Mouse (Mus musculus) frontal cortex, postnatal 14 days (tissue): ENCODE measurements at regions not wholly inside any gene's neighbourhood (a gene's known extent, or its start where the extent isn't known, plus 50 kb on each side); places are given as distances from the start of the nearest gene placed in this dataset.

ENCODE experiments used
- DNase-seq, 2 experiments: peaks; one replicate each; pipeline ENCODE4 v3.0.0; 2022; ENCODE audit warnings: low spot score in 2 of 2

DNA sequence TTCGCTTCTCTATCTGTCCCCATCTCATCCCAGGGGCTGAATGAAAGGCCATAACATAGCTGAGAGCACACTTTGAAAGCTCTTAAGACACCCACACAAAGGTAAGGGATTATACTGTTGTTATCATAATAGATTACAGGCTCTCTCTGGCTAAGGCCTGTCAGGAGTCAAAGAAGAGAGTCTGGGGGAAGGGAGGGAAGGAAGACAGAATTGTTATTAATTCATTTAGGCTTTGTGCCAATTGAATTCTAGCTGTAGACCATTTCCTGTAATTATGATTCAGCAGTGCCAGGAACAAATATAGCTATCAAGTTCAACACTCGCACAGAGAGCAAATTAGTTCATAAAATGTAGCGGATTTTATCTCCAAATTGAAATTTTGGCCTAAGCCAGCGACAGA is 369.3 kb upstream of the Gm10306 start:
- no peak for DNase-seq

GRCm38 (mm10) chr4:94188354-94188753 is 368.0 kb upstream of the Gm10306 start:
- DNase-seq = no peak

DNA sequence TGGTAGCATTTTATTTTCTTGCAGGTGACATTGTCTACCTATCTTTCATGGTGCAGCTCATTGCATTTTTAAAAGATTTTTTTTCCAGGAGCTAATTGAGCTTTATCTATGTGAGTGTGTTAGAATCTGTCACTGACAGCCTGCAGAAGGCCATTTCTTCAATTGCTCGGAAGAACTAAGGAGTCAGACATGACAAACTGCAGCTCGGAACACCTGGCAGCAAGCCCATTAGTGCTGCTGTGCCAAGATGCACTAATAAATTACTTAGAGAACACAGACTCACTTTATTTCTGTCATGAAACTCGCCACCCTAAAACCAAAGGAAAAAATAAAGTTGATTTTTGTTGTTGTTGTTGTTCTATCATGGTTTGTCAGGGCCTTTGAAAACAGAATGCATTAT is 367.5 kb upstream of the Gm10306 start:
- DNase-seq = no peak

DNA sequence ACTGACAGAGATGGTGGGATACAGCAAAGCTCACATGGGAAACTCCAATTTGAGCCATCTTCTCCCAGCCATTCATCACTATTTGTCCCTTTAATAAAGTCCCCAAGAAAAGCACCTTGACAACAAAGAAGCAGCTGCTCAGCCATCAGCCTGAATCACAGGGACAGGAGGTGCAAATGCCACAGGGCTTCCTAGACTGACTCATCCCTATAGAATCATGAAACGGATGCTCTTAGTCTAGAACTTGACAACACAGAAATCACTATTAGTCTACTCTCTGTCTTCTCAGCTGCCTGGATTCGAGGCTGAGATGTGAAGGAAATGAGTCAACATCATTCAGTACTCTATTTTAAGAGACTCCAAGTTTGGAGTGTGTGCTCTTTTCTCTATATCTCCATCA is 365.4 kb upstream of the Gm10306 start:
- no peak for DNase-seq

GRCm38 (mm10) chr4:94216265-94216664 is 340.1 kb upstream of the Gm10306 start:
- DNase-seq = no peak

DNA sequence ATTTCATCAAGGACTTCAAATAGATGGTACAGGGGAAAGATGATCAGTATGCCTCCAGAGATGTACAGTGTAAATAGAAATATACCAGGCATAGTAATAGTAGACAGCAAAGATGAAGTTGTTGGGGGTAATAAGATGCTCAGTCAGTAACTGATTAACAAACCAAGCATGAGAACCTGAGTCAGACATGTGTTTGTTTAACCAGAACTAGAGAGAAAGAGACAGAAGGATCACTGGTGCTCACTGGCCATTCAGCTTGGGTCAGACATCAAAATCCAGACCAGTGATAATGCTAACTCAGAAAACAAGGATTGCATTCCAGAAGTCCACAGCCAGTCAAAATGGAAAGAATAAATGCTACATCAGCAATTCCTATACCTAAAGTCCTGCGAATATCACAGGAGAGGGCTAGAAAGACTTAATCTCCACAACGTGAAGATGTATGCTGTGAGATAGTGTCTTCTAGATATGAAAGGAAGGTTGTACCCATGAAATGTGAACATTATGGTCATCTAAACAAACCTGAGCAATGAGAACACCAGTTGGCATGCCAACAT is 320.6 kb upstream of the Gm10306 start:
- DNase-seq = no peak

- no peak for DNase-seq
Observed at GRCm38 (mm10) chr4:94256026-94256425, 300.3 kb upstream of the Gm10306 start.

DNA sequence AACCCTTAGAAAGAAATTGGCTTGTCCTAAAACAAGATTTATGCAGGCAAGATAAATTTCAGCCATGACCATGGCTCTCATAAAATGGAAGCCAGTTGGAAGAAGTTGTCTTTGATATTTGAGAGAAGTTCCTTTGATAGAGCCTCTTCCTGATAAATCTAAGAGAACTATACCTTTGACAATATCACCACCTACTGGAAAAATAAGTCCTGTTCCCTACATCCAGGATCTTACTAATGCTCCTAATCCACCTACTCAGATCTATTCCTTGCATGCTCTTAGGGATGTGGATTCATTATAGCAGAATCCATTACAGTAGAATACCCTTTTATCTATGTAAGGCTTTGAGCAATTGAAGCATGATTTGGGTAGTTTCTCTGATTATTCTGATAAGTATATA is 295.2 kb upstream of the Gm10306 start:
- DNase-seq = no peak

DNA sequence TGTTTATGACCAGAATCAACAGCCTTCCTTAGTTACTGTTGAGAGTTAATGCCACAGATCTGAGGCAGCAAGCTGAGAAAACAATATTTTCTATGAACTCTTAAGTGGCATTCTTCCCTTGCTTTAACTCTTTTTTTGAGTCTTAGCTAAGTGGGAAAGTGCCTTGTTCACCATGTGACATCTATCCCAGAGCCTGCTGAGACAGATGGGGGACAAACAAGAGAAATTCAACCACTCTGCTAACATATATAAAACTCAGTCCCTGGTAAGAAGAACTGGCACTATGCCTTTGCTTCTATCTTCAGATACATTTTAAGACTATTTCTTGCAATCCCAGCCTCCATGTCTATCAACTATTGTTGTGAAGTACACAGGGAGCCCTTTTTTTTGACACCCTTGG is 274.6 kb upstream of the Gm10306 start:
- DNase-seq = no peak

DNA sequence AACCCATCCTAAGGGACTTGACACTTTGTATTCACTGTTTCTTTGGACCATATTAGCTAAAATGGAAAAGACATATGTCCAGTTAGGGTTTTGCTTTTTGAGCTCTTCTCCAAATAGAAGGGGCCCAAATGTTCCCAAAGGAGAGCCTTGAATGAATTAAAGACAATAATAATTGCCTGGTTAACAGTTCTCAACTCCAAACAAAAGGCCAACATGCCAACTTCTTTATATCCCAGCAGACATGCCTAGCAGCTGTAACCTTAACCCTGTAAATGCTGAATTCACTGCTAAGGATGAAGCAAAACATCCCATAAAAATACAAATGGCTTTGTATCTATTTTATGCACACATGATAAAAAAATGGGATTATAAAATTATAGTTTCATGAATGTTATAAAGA is 264.2 kb upstream of the Gm10306 start:
- no peak for DNase-seq

- DNase-seq = no peak
Observed at GRCm38 (mm10) chr4:94317298-94317697, 239.0 kb upstream of the Gm10306 start.

DNA sequence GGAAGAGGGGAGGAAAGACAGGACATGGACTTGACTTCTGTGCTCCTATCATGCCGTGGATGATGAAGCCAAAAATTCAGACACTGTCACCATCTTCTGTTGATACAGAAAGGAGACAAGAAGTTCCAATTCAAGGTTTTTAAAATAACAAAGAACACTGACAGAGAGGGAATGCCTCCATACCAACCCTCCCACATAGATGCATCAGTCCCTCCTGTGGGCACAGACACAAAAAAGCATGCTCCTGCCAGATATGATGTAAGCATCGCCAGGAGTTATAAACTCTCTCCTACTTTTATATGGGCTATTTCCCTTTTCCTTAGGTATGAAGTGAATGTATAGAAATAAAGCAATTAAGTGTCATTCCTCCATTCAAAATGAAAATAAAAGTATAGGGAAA is 229.6 kb upstream of the Gm10306 start:
- no peak for DNase-seq

GRCm38 (mm10) chr4:94343331-94343730 is 213.0 kb upstream of the Gm10306 start:
- no peak for DNase-seq

GRCm38 (mm10) chr4:94349273-94349672 is 207.1 kb upstream of the Gm10306 start:
- DNase-seq = peak in 1 of 2 experiments; percentile 21

- no peak for DNase-seq
Observed at GRCm38 (mm10) chr4:94356982-94357381, 199.4 kb upstream of the Gm10306 start.

DNA sequence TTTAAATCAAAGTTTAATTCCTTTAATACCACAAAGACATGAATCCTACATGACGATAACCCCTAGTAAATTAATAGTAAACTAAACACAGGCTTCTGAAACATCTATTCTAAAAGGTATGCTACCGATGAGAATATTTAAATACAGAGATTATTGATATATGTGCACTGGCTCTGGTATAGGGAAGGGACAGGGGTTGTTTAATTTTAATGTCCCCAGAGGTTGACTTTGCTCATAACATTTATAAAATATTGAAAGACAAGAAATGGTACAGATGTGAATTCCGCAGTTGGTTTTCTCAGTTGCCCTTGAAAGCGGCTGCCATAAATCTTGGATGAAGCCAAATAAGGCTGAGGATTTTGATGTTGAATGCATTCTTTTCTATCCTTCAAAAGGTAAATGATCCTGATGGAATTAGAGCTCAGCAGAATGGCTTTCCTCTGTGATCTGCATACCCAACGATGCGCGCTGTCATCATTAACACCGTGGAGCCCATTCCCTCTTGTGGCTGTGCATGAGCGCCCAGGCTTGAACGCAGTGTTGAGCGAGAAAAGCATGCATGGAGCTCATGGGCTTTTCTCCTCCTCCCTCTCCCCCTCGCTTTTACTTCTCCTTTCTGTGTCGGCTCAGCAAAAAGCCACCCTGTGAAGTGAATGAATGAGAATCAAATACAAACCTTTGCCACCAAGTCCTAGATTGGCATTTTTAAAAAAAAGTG is 195.4 kb upstream of the Gm10306 start:
- DNase-seq = no peak

GRCm38 (mm10) chr4:94361528-94362217 is 194.7 kb upstream of the Gm10306 start:
- DNase-seq = no peak

DNA sequence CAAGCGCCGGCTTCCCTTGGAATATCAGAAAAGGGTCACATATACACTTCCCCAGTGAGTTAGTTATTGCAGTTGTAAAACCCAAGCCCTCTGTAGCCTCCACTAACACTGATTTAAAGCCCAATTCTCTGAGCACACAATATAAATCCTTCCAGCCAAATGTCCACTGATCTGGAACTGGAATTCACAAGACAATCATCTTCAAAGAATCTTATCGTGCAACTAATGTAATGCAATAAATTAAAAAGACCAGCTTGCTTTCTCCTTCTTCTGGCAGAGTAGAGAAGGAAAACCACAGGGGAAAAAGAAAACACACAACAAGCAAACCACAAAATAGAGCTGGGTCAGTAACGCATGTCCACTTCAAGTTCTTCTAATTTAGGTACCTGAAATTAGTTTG is 191.0 kb upstream of the Gm10306 start:
- no peak for DNase-seq

- DNase-seq = no peak
Observed at GRCm38 (mm10) chr4:94367174-94367573, 189.2 kb upstream of the Gm10306 start.

DNA sequence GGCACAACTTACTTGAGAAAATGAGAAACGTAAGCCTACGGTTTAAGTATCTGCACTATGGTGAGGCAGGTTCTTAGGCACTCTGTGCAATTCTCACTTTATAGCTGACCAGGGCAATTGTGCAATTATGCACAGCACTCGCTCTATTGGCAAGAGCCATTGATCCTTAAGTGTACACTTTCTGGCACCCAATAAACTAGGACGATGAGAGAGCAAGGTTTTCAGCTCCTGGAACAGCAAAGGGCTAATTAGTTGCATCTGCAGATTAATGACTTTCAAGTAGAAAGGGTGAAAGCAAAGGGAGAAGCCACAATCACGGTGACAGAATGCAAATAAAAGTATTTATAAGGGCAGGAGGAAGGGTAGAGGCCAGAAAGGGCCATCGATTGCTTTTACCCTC is 185.4 kb upstream of the Gm10306 start:
- DNase-seq = no peak

GRCm38 (mm10) chr4:94376256-94376655 is 180.1 kb upstream of the Gm10306 start:
- DNase-seq = no peak

GRCm38 (mm10) chr4:94385703-94386102 is 170.6 kb upstream of the Gm10306 start:
- no peak for DNase-seq

DNA sequence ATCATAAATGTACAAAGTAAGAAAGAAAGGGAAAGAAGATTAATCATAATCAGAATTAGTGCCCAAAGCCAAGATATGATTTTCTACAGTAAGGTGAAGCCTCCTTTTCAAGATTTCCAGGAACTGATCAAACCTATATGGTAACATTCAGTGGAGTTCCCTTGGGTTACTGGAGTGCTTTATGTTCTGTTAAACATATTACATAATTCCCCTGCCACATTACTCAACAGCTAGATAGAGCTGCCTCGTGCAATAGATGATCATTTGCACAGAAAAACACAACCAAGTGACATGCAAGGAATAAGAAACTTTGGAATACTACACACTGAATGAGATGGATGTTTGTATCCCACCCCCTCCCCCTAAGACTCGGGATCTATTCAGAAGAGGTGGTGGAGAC is 168.0 kb upstream of the Gm10306 start:
- DNase-seq = no peak
